Mouse (Mus musculus): ENCODE measurements around the gene Serhl. TPM values are rescaled to one million over a fixed set of nuclear protein-coding genes. Genes with fewer than 3 reads are reported as not detected.

The Serhl gene
- total RNA-seq, 2 experiments from 2014 or later = 9.0 to 15.0 TPM

- DNase-seq (ENCODE audit: low spot score in 2 of 2) = no peak
These were observed 71.3 kb downstream of the Serhl start for GRCm38 (mm10) chr15:83160561-83160960.

GRCm38 (mm10) chr15:83161062-83161748 lies 71.9 kb downstream of the Serhl start:
- no peak for DNase-seq (ENCODE audit: low spot score in 2 of 2)

GRCm38 (mm10) chr15:83162001-83162400 lies 72.7 kb downstream of the Serhl start:
- DNase-seq (ENCODE audit: low spot score in 2 of 2) = no peak

- no peak for DNase-seq (ENCODE audit: low spot score in 2 of 2)
These were observed 73.6 kb downstream of the Serhl start for GRCm38 (mm10) chr15:83162818-83163485.

GRCm38 (mm10) chr15:83164971-83165471 lies 75.7 kb downstream of the Serhl start:
- no peak for DNase-seq (ENCODE audit: low spot score in 2 of 2)

GRCm38 (mm10) chr15:83165526-83166315 lies 76.4 kb downstream of the Serhl start:
- DNase-seq (ENCODE audit: low spot score in 2 of 2) = no peak

Other genes with a start within 250 kb of the Serhl start
- gene Tcf20, start 101.6 kb upstream of the Serhl start, total RNA-seq (2021) = 100 to 1,000 TPM; 155 to 157 TPM
- 1 to 10 TPM; 2.3 to 2.4 TPM for gene Nfam1, start 56.2 kb upstream of the Serhl start, total RNA-seq (2021)
- gene Rrp7a, start 33.3 kb downstream of the Serhl start, total RNA-seq (2021) = 100 to 1,000 TPM; 128 to 133 TPM
- gene Poldip3, start 59.9 kb downstream of the Serhl start, total RNA-seq (2021) = 10 to 100 TPM; 85.8 to 87.6 TPM
- gene Cyb5r3, start 83.1 kb downstream of the Serhl start, total RNA-seq (2021) = 10 to 100 TPM; 80.9 to 89.8 TPM
- gene A4galt, start 162.3 kb downstream of the Serhl start, total RNA-seq (2021) = 1 to 10 TPM; 1.8 to 1.9 TPM

All from layer of hippocampus, postnatal 14 days (tissue).